In genomic region chr7:42497356-42497755, GRCm38 (mm10) we compare ENCODE assay signal across 27 mouse cellular contexts. TPM values are rescaled to one million over a fixed set of nuclear protein-coding genes. Genes with fewer than 3 reads are reported as not detected.
"Had no signal": no experiment of that assay in that cellular context is flagged by ENCODE, and none has a peak within 500 bp of the region (broad histone marks: within the 10 kb centered on the region; RNA-seq: fewer than 3 reads in every experiment).

No protein-coding gene starts in this region.

- H3K4me3 ChIP-seq: midbrain, embryonic 10.5 days; midbrain, embryonic 12.5 days; myocyte; neural tube, embryonic 13.5 days; neural tube, embryonic 15.5 days had no signal

- H3K9ac ChIP-seq: liver, embryonic 14.5 days; lung, embryonic 14.5 days; midbrain, embryonic 12.5 days; neural tube, embryonic 13.5 days; neural tube, embryonic 15.5 days had no signal

- H3K27ac ChIP-seq: liver, embryonic 14.5 days; midbrain, embryonic 10.5 days; midbrain, embryonic 12.5 days; neural tube, embryonic 13.5 days; neural tube, embryonic 15.5 days had no signal

- H3K27me3 ChIP-seq: midbrain, embryonic 12.5 days; neural tube, embryonic 13.5 days; neural tube, embryonic 15.5 days had no signal

- H3K4me1 ChIP-seq: midbrain, embryonic 10.5 days; midbrain, embryonic 12.5 days; neural tube, embryonic 13.5 days; neural tube, embryonic 15.5 days had no signal

- DNase-seq: lung, adult 18-20 months; lung, embryonic 14.5 days; lung, postnatal 10 days; lung, postnatal 4 days; midbrain, embryonic 14.5 days; retina, postnatal 1 day; right cerebral cortex, adult 18-20 months; right cerebral cortex, postnatal 25 days; thymus, adult 18-20 months; thymus, postnatal 14 days; thymus, postnatal 36 days had no signal

RNA-seq across cellular contexts. Expression of gene 4933421I07Rik, which starts 49.4 kb away (rescaled TPM):
- total RNA-seq: megakaryocyte-erythroid progenitor cell, adult 5-6 weeks had no signal
- polyA plus RNA-seq: liver, embryonic 14.5 days; liver, embryonic 16.5 days; lung, embryonic 14.5 days; lung, embryonic 16.5 days; midbrain, embryonic 10.5 days; midbrain, embryonic 12.5 days; midbrain, embryonic 14.5 days; midbrain, embryonic 16.5 days; myocyte; neural tube, embryonic 11.5 days; neural tube, embryonic 13.5 days; neural tube, embryonic 15.5 days; spleen, adult 2 months; stomach, embryonic 14.5 days; stomach, embryonic 16.5 days; thymus, postnatal 0 days; urinary bladder, adult 2 months had no signal
